Comparison of ENCODE assay signal across 8 mouse cellular contexts in the genomic region with DNA sequence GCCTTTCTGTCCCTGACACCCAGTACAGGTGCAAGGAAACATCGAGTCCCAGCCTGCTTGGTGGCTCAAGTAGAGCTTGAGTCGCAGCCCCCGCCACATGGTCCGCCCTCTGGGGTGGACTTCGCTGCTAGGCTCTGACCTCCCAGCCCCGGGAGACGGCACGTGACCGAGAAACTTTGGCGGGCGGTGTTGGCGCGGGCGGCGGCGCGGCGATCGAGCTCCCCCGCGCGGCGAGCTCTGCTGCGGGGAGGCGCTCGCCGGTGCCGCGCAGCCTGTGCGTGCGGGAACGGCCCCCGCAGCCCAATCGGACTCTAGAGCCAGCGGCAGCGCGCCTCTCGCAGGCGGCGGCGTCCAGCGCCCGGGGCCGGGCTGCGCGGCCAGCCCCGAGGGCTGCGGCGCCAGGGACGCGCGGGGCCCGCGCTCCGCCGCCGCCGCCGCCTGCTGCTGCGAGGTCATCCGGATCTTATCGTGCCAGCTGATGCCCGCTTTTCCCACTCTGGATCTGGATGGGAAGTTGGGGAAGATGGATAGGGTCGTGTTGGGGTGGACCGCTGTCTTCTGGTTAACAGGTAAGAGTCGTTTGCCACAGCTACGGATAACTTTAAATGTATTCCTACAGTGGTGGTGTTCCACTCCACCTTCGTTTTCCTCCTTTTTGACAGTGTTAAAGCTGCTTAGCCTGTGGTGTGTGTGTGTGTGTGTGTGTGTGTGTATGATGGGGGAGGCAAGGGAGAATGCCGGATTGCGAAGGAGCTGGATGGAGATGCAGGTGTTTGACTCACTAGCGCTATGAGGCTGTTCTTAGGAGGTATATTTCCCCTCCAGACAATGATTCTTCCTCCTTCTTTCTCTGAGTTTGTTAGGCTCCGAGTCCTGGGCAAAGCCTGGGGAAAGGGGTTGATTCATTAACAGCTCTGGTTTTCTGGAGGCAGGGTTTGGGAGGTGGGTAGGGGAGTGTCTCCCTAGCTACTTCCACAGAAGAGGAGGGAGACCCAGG. TPM values are rescaled to one million over a fixed set of nuclear protein-coding genes. Genes with fewer than 3 reads are reported as not detected.
DNase-seq lines count a peak whose midpoint lies in the region; ATAC-seq and TF ChIP-seq lines count a peak whose summit lies in the region.

A gene (plus strand): TSS at position 242 of the 997 bp plus-strand sequence.

- peak within 1 kb of the TSS; percentile 62 for H3K9ac ChIP-seq in ES-E14 (ENCODE audit: insufficient read depth, low read depth, low read length, poor library complexity, severe bottlenecking)
- peak within 1 kb of the TSS; percentile 75 for H3K9ac ChIP-seq in hindbrain, embryonic 12.5 days

- under 1% methylated on average over 64 of the region's 72 CpGs for WGBS in hindbrain, embryonic 12.5 days

- no peaks in the 10 kb centered on the region for H3K9me3 ChIP-seq in ES-E14 (ENCODE audit: control insufficient read depth, insufficient read depth, low read depth, low read length)
- H3K9me3 ChIP-seq in hindbrain, embryonic 12.5 days (replicated peaks), result no peaks in the 10 kb centered on the region

- peak within 1 kb of the TSS; percentile 84 for H3K4me2 ChIP-seq in hindbrain, embryonic 12.5 days (replicated peaks)

- no peaks in the 10 kb centered on the region for H3K36me3 ChIP-seq in ES-E14 (ENCODE audit: control insufficient read depth, insufficient read depth, low read length, poor library complexity, severe bottlenecking)
- no peaks in the 10 kb centered on the region for H3K36me3 ChIP-seq in hindbrain, embryonic 12.5 days

- peak within 1 kb of the TSS; percentile 61 to 67 for H3K4me3 ChIP-seq in ES-E14 (ENCODE audit: insufficient read depth in 1 of 2, low read depth in 1 of 2, low read length in 2 of 2, poor library complexity in 1 of 2, severe bottlenecking in 1 of 2)
- peak within 1 kb of the TSS; percentile 47 for H3K4me3 ChIP-seq in hindbrain, embryonic 12.5 days

- H3K27ac ChIP-seq in ES-E14 (ENCODE audit: insufficient read depth, low read depth, low read length, poor library complexity, severe bottlenecking), result no peak within 1 kb of the TSS
- H3K27ac ChIP-seq in hindbrain, embryonic 12.5 days, result peak within 1 kb of the TSS; percentile 48; the same call in 1 of the 2 replicates

- in situ Hi-C loops in ES-E14 (cut with MboI; ENCODE audit: low sequenced_read_pairs in 2 of 2, unreplicated experiment in 2 of 2), result no loop called here

- ATAC-seq in hindbrain, embryonic 12.5 days (ENCODE audit: low FRiP score), result peak; percentile 78
- no peak for ATAC-seq in inflammation-experienced regulatory T-cells, adult 6 months

- 0 out of 4 replicates have a peak, but pooled peaks cover 0 to 2% of the 10 kb centered on the region in 2 experiments for H3K4me1 ChIP-seq in ES-E14 (ENCODE audit: control insufficient read depth in 2 of 2, insufficient read depth in 2 of 2, low read length in 2 of 2, poor library complexity in 1 of 2)
- H3K4me1 ChIP-seq in hindbrain, embryonic 12.5 days, result peaks cover 39% of the 10 kb centered on the region

- DNase-seq in ES-E14 (ENCODE audit: low read depth, low spot score), result no peak
- peak; percentile 30 for DNase-seq in cerebellum, adult 8-10 months
- DNase-seq in frontal cortex, postnatal 36 days (ENCODE audit: low spot score in 2 of 2), result peak; percentile 71 to 72
- peak; percentile 48 to 61 for DNase-seq in layer of hippocampus, postnatal 25 days (ENCODE audit: extremely low spot score in 1 of 2, low spot score in 1 of 2)
- DNase-seq in lung, postnatal 10 days, result peak; percentile 41
- peak; percentile 78 for DNase-seq in retina, embryonic 14.5 days (ENCODE audit: low spot score)

- H3K27me3 ChIP-seq in hindbrain, embryonic 12.5 days, result peaks cover 11% of the 10 kb centered on the region

TF ChIP-seq in ES-E14, 5 proteins besides CTCF, POLR2A, EP300 and RAD21:
- TF ChIP-seq ZC3H11A (IDR thresholded peaks at IDR 0.05; ENCODE audit: borderline replicate concordance, low read depth, low read length), result no peak
- no peak for TF ChIP-seq HCFC1 (IDR thresholded peaks at IDR 0.05; ENCODE audit: borderline replicate concordance, insufficient read depth, low read length)
- TF ChIP-seq MAFK (IDR thresholded peaks at IDR 0.05; ENCODE audit: insufficient read depth, low read depth, low read length), result no peak
- TF ChIP-seq ZNF384 (IDR thresholded peaks at IDR 0.05; ENCODE audit: low read depth, low read length), result no peak

RNA-seq across cellular contexts. Expression of the gene that starts here (rescaled TPM):
- 1.5 and 2.9 TPM in 2 replicates for total RNA-seq in ES-E14 (2012; rRNA removed)
- polyA plus RNA-seq in hindbrain, embryonic 12.5 days (2016; fragmentation: Nextera tagmentation; extraction: Ambion mirVana), result 5.6 and 6.5 TPM in 2 replicates
- total RNA-seq in layer of hippocampus, postnatal 25 days (2021), result 10 to 100 TPM; 66.8 to 70.1 TPM
- polyA plus RNA-seq in inflammation-experienced regulatory T-cells, adult 6 months (2017; shearing (Covaris generic)), result not detected

Comparison
In these comparisons a context has a peak if more than half of its experiments do, and no peak if none do; other contexts are left out.
1. RNA of the gene that starts here (total RNA-seq): 66.8 to 70.1 TPM in layer of hippocampus, postnatal 25 days; 1.5 to 2.9 TPM in ES-E14; every median in the first group is over 10 times any median in the second.